Mouse (Mus musculus): ENCODE data around the gene Hcrtr1. TPM values are rescaled to one million over a fixed set of nuclear protein-coding genes. Genes with fewer than 3 reads are reported as not detected.

Hcrtr1 gene
- polyA plus RNA-seq, 1 experiment from 2014 or later = 0.21 TPM

- peaks cover 34% of the 10 kb centered on the region for H3K27me3 ChIP-seq
Observed at GRCm38 (mm10) chr4:130175072-130175711, 36.0 kb upstream of the Hcrtr1 start, which contains the start of gene Tinagl1. TSS of gene Tinagl1 (minus strand) at chr4:130175122.

GRCm38 (mm10) chr4:130174335-130175031 lies 35.3 kb upstream of the Hcrtr1 start:
- WGBS = 2% methylated on average over 25 of the region's 25 CpGs
- H3K36me3 ChIP-seq = no peaks in the 10 kb centered on the region
- no peaks in the 10 kb centered on the region for H3K9me3 ChIP-seq
- no peak overlapping the region for H3K27ac ChIP-seq
- peaks cover 46% of the 10 kb centered on the region for H3K4me1 ChIP-seq
- H3K27me3 ChIP-seq = peaks cover 34% of the 10 kb centered on the region
- peak; percentile 57; the same call in 1 of the 2 replicates for ATAC-seq (ENCODE audit: insufficient number of reproducible peaks, insufficient read depth, low FRiP score, low TSS enrichment, low read depth)
- H3K9ac ChIP-seq = 0 out of 2 replicates have a peak overlapping the region, but pooled peaks have one; percentile 27
- peak overlapping the region; percentile 57 for H3K4me2 ChIP-seq
- H3K4me3 ChIP-seq = peak overlapping the region; percentile 31

More at GRCm38 (mm10) chr4:130175072-130175711, 36.0 kb upstream of the Hcrtr1 start, which contains the start of gene Tinagl1:
- 4% methylated on average over 14 of the region's 14 CpGs for WGBS
- Histone ChIP-seq H3K9ac (peak within 1 kb of the TSS; percentile 27; the same call in 1 of the 2 replicates), H3K36me3 (no peaks in the 10 kb centered on the region), H3K4me3 (peak within 1 kb of the TSS; percentile 31), H3K27ac (no peak within 1 kb of the TSS), H3K4me2 (peak within 1 kb of the TSS; percentile 57), H3K9me3 (no peaks in the 10 kb centered on the region), H3K4me1 (peaks cover 46% of the 10 kb centered on the region)
- ATAC-seq (ENCODE audit: insufficient number of reproducible peaks, insufficient read depth, low FRiP score, low TSS enrichment, low read depth) = no peak

- 25% methylated on average over 19 of the region's 19 CpGs for WGBS
- peaks cover 34% of the 10 kb centered on the region for H3K27me3 ChIP-seq
- H3K4me1 ChIP-seq = peaks cover 46% of the 10 kb centered on the region
- H3K36me3 ChIP-seq = no peaks in the 10 kb centered on the region
- H3K4me2 ChIP-seq = peak overlapping the region; percentile 57
- H3K9ac ChIP-seq = peak overlapping the region; percentile 27; the same call in 1 of the 2 replicates
- ATAC-seq (ENCODE audit: insufficient number of reproducible peaks, insufficient read depth, low FRiP score, low TSS enrichment, low read depth) = no peak
- H3K27ac ChIP-seq = no peak overlapping the region
- peak overlapping the region; percentile 31 for H3K4me3 ChIP-seq
- no peaks in the 10 kb centered on the region for H3K9me3 ChIP-seq
Observed at GRCm38 (mm10) chr4:130173911-130174311, 34.8 kb upstream of the Hcrtr1 start.

- Histone ChIP-seq H3K9ac (no peak overlapping the region), H3K36me3 (no peaks in the 10 kb centered on the region), H3K4me2 (peak overlapping the region; percentile 57; the same call in 1 of the 2 replicates), H3K4me1 (peaks cover 52% of the 10 kb centered on the region), H3K27ac (no peak overlapping the region), H3K9me3 (no peaks in the 10 kb centered on the region), H3K27me3 (peaks cover 34% of the 10 kb centered on the region), H3K4me3 (no peak overlapping the region)
- no peak for ATAC-seq (ENCODE audit: insufficient number of reproducible peaks, insufficient read depth, low FRiP score, low TSS enrichment, low read depth)
- 67% methylated on average over 11 of the region's 11 CpGs for WGBS
Observed at GRCm38 (mm10) chr4:130173060-130173822, 34.1 kb upstream of the Hcrtr1 start.

- peaks cover 56% of the 10 kb centered on the region for H3K4me1 ChIP-seq
- peak; percentile 27; the same call in 1 of the 2 replicates for ATAC-seq (ENCODE audit: insufficient number of reproducible peaks, insufficient read depth, low FRiP score, low TSS enrichment, low read depth)
- 0 out of 2 replicates have a peak overlapping the region, but pooled peaks have one; percentile 0 for H3K9ac ChIP-seq
- peaks cover 34% of the 10 kb centered on the region for H3K27me3 ChIP-seq
- no peaks in the 10 kb centered on the region for H3K36me3 ChIP-seq
- 39% methylated on average over 11 of the region's 11 CpGs for WGBS
- H3K9me3 ChIP-seq = no peaks in the 10 kb centered on the region
- peak overlapping the region; percentile 5; the same call in 1 of the 2 replicates for H3K4me2 ChIP-seq
- H3K4me3 ChIP-seq = no peak overlapping the region
- H3K27ac ChIP-seq = no peak overlapping the region
Observed at GRCm38 (mm10) chr4:130171951-130172765, 33.0 kb upstream of the Hcrtr1 start.

- Histone ChIP-seq H3K4me1 (peaks cover 64% of the 10 kb centered on the region), H3K9ac (no peak overlapping the region), H3K4me3 (no peak overlapping the region), H3K9me3 (no peaks in the 10 kb centered on the region), H3K4me2 (no peak overlapping the region), H3K36me3 (no peaks in the 10 kb centered on the region), H3K27ac (no peak overlapping the region), H3K27me3 (peaks cover 26% of the 10 kb centered on the region)
- 89% methylated on average over 4 of the region's 4 CpGs for WGBS
- ATAC-seq (ENCODE audit: insufficient number of reproducible peaks, insufficient read depth, low FRiP score, low TSS enrichment, low read depth) = no peak
Observed at GRCm38 (mm10) chr4:130170362-130170761, 31.2 kb upstream of the Hcrtr1 start.

GRCm38 (mm10) chr4:130169411-130169971 lies 30.3 kb upstream of the Hcrtr1 start:
- Histone ChIP-seq H3K27ac (no peak overlapping the region), H3K9me3 (no peaks in the 10 kb centered on the region), H3K4me1 (peaks cover 55% of the 10 kb centered on the region), H3K27me3 (peaks cover 20% of the 10 kb centered on the region), H3K4me2 (no peak overlapping the region), H3K4me3 (no peak overlapping the region), H3K9ac (no peak overlapping the region), H3K36me3 (no peaks in the 10 kb centered on the region)
- ATAC-seq (ENCODE audit: insufficient number of reproducible peaks, insufficient read depth, low FRiP score, low TSS enrichment, low read depth) = no peak
- 76% methylated on average over 16 of the region's 16 CpGs for WGBS

- Histone ChIP-seq H3K4me3 (no peak overlapping the region), H3K4me2 (peak overlapping the region; percentile 25), H3K27ac (no peak overlapping the region), H3K9me3 (no peaks in the 10 kb centered on the region), H3K4me1 (peaks cover 54% of the 10 kb centered on the region), H3K27me3 (peaks cover 20% of the 10 kb centered on the region), H3K36me3 (no peaks in the 10 kb centered on the region), H3K9ac (peak overlapping the region; percentile 36; the same call in 1 of the 2 replicates)
- no peak for ATAC-seq (ENCODE audit: insufficient number of reproducible peaks, insufficient read depth, low FRiP score, low TSS enrichment, low read depth)
- WGBS = 37% methylated on average over 16 of the region's 16 CpGs
Observed at GRCm38 (mm10) chr4:130168280-130169183, 29.4 kb upstream of the Hcrtr1 start.

- ATAC-seq (ENCODE audit: insufficient number of reproducible peaks, insufficient read depth, low FRiP score, low TSS enrichment, low read depth) = no peak
- Histone ChIP-seq H3K9ac (0 out of 2 replicates have a peak overlapping the region, but pooled peaks have one; percentile 11), H3K4me3 (peak overlapping the region; percentile 10; the same call in 1 of the 2 replicates)
Observed at GRCm38 (mm10) chr4:130167814-130168213, 28.7 kb upstream of the Hcrtr1 start.

More at GRCm38 (mm10) chr4:130167814-130168213, 28.7 kb upstream of the Hcrtr1 start:
- 39% methylated on average over 9 of the region's 9 CpGs for WGBS
- peaks cover 61% of the 10 kb centered on the region for H3K4me1 ChIP-seq
- peaks cover 22% of the 10 kb centered on the region for H3K27me3 ChIP-seq
- no peaks in the 10 kb centered on the region for H3K36me3 ChIP-seq
- peak overlapping the region; percentile 34 for H3K4me2 ChIP-seq
- no peaks in the 10 kb centered on the region for H3K9me3 ChIP-seq
- H3K27ac ChIP-seq = no peak overlapping the region
